Mouse (Mus musculus) liver, postnatal 0 days (tissue): ENCODE results near the gene Shroom1.

ENCODE experiments used
- CTCF ChIP-seq: sonication (generic); IDR thresholded peaks from 2 replicates; pipeline ENCODE4 v1.5.1; 2016; ENCODE audit warnings: antibody characterized with exemption, low read depth
- EP300 ChIP-seq: IDR thresholded peaks from 2 replicates; pipeline ENCODE4 v1.6.1; 2016; ENCODE audit warnings: antibody characterized with exemption, low read depth, mild to moderate bottlenecking

- TF ChIP-seq EP300 (no peak), CTCF (peak; percentile 80)
Observed at GRCm38 (mm10) chr11:53466231-53466971, 9.4 kb downstream of the Shroom1 start.
